Mouse (Mus musculus) limb, embryonic 10.5 days (tissue): ENCODE data around the gene Kif21b. TPM values are rescaled to one million over a fixed set of nuclear protein-coding genes. Genes with fewer than 3 reads are reported as not detected.
A peak's percentile ranks its signal among the peaks of the same experiment; 100 is the strongest.

Source experiments
- DNase-seq: peaks from one replicate; pipeline ENCODE4 v3.0.0-alpha.2; 2017; ENCODE audit warnings: low spot score
- H3K27ac ChIP-seq: fragments of 300-500 bp; sonication (generic); 2 replicates; pipeline ENCODE4 v1.5.1; 2016; ENCODE audit warnings: mild to moderate bottlenecking
- H3K27me3 ChIP-seq: fragments of 300-500 bp; sonication (generic); 2 replicates; pipeline ENCODE4 v1.6.1; 2016; ENCODE audit warnings: low read depth, mild to moderate bottlenecking; ENCODE audit not compliant: poor library complexity, severe bottlenecking
- H3K36me3 ChIP-seq: fragments of 300-500 bp; sonication (generic); 2 replicates; pipeline ENCODE4 v1.6.1; 2016; ENCODE audit warnings: mild to moderate bottlenecking, moderate library complexity
- H3K4me1 ChIP-seq: fragments of 300-500 bp; sonication (generic); 2 replicates; pipeline ENCODE4 v1.6.1; 2016
- H3K4me3 ChIP-seq: fragments of 300-500 bp; sonication (generic); 2 replicates; pipeline ENCODE4 v1.5.1; 2016; ENCODE audit warnings: mild to moderate bottlenecking, moderate library complexity
- H3K9me3 ChIP-seq: fragments of 300-500 bp; sonication (generic); replicated peaks from 2 replicates; pipeline ENCODE4 v1.6.1; 2016; ENCODE audit warnings: mild to moderate bottlenecking
- WGBS: fragments of 180-500 bp; shearing (Covaris S2); methylation state at CpG from one replicate; pipeline ENCODE4 v1.1.7; 2016; 5-methylcytosine and 5-hydroxymethylcytosine counted together
- polyA plus RNA-seq: library from polyadenylated mRNA; unstranded; fragments of >200 nt; fragmentation: Nextera tagmentation; extraction: Ambion mirVana; gene quantifications from 2 replicates; pipeline ENCODE4 v1.2.1, GENCODE M21; 2016

Gene Kif21b
- polyA plus RNA-seq: 7.2 and 10.9 TPM in 2 replicates

- Histone ChIP-seq H3K4me3 (peak within 1 kb of the TSS; percentile 79), H3K27ac (peak within 1 kb of the TSS; percentile 93), H3K9me3 (0 out of 2 replicates have a peak, but pooled peaks cover 1% of the 10 kb centered on the region), H3K4me1 (peaks cover 92% of the 10 kb centered on the region), H3K36me3 (no peaks in the 10 kb centered on the region), H3K27me3 (peaks cover 10% of the 10 kb centered on the region; the same call in 1 of the 2 replicates)
- 1% methylated on average over 42 of the region's 42 CpGs for WGBS
- peak; percentile 96 for DNase-seq
Measured at GRCm38 (mm10) chr1:136130951-136131558, at the start of gene Kif21b. TSS of gene Kif21b (plus strand) at chr1:136131389.

- Histone ChIP-seq H3K27me3 (no peaks in the 10 kb centered on the region), H3K4me1 (no peaks in the 10 kb centered on the region), H3K9me3 (no peaks in the 10 kb centered on the region), H3K27ac (no peak overlapping the region), H3K4me3 (no peak overlapping the region), H3K36me3 (no peaks in the 10 kb centered on the region)
- WGBS: 86% methylated on average over 3 of the region's 3 CpGs
- DNase-seq: no peak
Measured at GRCm38 (mm10) chr1:136085988-136086685, 45.1 kb upstream of the Kif21b start.

- no peaks in the 10 kb centered on the region for H3K36me3 ChIP-seq
- no peak overlapping the region for H3K4me3 ChIP-seq
- no peaks in the 10 kb centered on the region for H3K4me1 ChIP-seq
- H3K27ac ChIP-seq: no peak overlapping the region
- WGBS: 83% methylated on average over 9 of the region's 9 CpGs
- no peaks in the 10 kb centered on the region for H3K27me3 ChIP-seq
- no peak for DNase-seq
- H3K9me3 ChIP-seq: no peaks in the 10 kb centered on the region
Measured at GRCm38 (mm10) chr1:136089368-136090165, 41.6 kb upstream of the Kif21b start.

GRCm38 (mm10) chr1:136093726-136094125 lies 37.5 kb upstream of the Kif21b start:
- Histone ChIP-seq H3K27ac (no peak overlapping the region), H3K27me3 (no peaks in the 10 kb centered on the region), H3K36me3 (no peaks in the 10 kb centered on the region), H3K4me3 (no peak overlapping the region), H3K9me3 (no peaks in the 10 kb centered on the region), H3K4me1 (no peaks in the 10 kb centered on the region)
- DNase-seq: no peak
- 61% methylated on average over 3 of the region's 3 CpGs for WGBS

- WGBS: 82% methylated on average over 5 of the region's 5 CpGs
- Histone ChIP-seq H3K27me3 (no peaks in the 10 kb centered on the region), H3K9me3 (no peaks in the 10 kb centered on the region), H3K4me3 (no peak overlapping the region), H3K27ac (no peak overlapping the region), H3K36me3 (no peaks in the 10 kb centered on the region), H3K4me1 (no peaks in the 10 kb centered on the region)
- DNase-seq: no peak
Measured at GRCm38 (mm10) chr1:136094807-136095206, 36.4 kb upstream of the Kif21b start.

GRCm38 (mm10) chr1:136102094-136102493 lies 29.1 kb upstream of the Kif21b start:
- H3K36me3 ChIP-seq: no peaks in the 10 kb centered on the region
- no peak overlapping the region for H3K4me3 ChIP-seq
- H3K27ac ChIP-seq: no peak overlapping the region
- DNase-seq: no peak
- H3K9me3 ChIP-seq: no peaks in the 10 kb centered on the region
- H3K4me1 ChIP-seq: peaks cover 17% of the 10 kb centered on the region
- H3K27me3 ChIP-seq: 0 out of 2 replicates have a peak, but pooled peaks cover 5% of the 10 kb centered on the region
- WGBS: 78% methylated on average over 4 of the region's 4 CpGs

GRCm38 (mm10) chr1:136102551-136102950 lies 28.6 kb upstream of the Kif21b start:
- H3K27ac ChIP-seq: 0 out of 2 replicates have a peak overlapping the region, but pooled peaks have one; percentile 19

GRCm38 (mm10) chr1:136102981-136103380 lies 28.2 kb upstream of the Kif21b start:
- 58% methylated on average over 2 of the region's 2 CpGs for WGBS
- no peak for DNase-seq
- no peak overlapping the region for H3K27ac ChIP-seq
- H3K9me3 ChIP-seq: no peaks in the 10 kb centered on the region
- H3K36me3 ChIP-seq: no peaks in the 10 kb centered on the region
- H3K4me1 ChIP-seq: peaks cover 17% of the 10 kb centered on the region
- no peak overlapping the region for H3K4me3 ChIP-seq
- H3K27me3 ChIP-seq: 0 out of 2 replicates have a peak, but pooled peaks cover 7% of the 10 kb centered on the region

More at GRCm38 (mm10) chr1:136102551-136102950, 28.6 kb upstream of the Kif21b start:
- no peaks in the 10 kb centered on the region for H3K36me3 ChIP-seq
- H3K9me3 ChIP-seq: no peaks in the 10 kb centered on the region
- no peak for DNase-seq
- peaks cover 17% of the 10 kb centered on the region for H3K4me1 ChIP-seq
- WGBS: 75% methylated on average over 3 of the region's 3 CpGs
- no peak overlapping the region for H3K4me3 ChIP-seq
- 0 out of 2 replicates have a peak, but pooled peaks cover 5% of the 10 kb centered on the region for H3K27me3 ChIP-seq

- Histone ChIP-seq H3K36me3 (no peaks in the 10 kb centered on the region), H3K4me3 (no peak overlapping the region), H3K9me3 (no peaks in the 10 kb centered on the region), H3K4me1 (peaks cover 17% of the 10 kb centered on the region), H3K27ac (no peak overlapping the region), H3K27me3 (0 out of 2 replicates have a peak, but pooled peaks cover 8% of the 10 kb centered on the region)
- DNase-seq: no peak
- WGBS: 90% methylated on average over 7 of the region's 7 CpGs
Measured at GRCm38 (mm10) chr1:136103696-136104095, 27.5 kb upstream of the Kif21b start.

- no peak for DNase-seq
- H3K36me3 ChIP-seq: no peaks in the 10 kb centered on the region
- H3K9me3 ChIP-seq: no peaks in the 10 kb centered on the region
- no peak overlapping the region; the same call in 1 of the 2 replicates for H3K27ac ChIP-seq
- no peak overlapping the region for H3K4me3 ChIP-seq
- 0 out of 2 replicates have a peak, but pooled peaks cover 8% of the 10 kb centered on the region for H3K27me3 ChIP-seq
- 25% methylated on average over 4 of the region's 4 CpGs for WGBS
- H3K4me1 ChIP-seq: peaks cover 17% of the 10 kb centered on the region
Measured at GRCm38 (mm10) chr1:136104741-136105140, 26.4 kb upstream of the Kif21b start.

- WGBS: 90% methylated on average over 2 of the region's 2 CpGs
- H3K9me3 ChIP-seq: no peaks in the 10 kb centered on the region
- DNase-seq: no peak
Measured at GRCm38 (mm10) chr1:136109464-136109863, 21.7 kb upstream of the Kif21b start.

GRCm38 (mm10) chr1:136116183-136116582 lies 15.0 kb upstream of the Kif21b start:
- Histone ChIP-seq H3K4me3 (no peak overlapping the region), H3K4me1 (peaks cover 37% of the 10 kb centered on the region), H3K27ac (no peak overlapping the region), H3K9me3 (no peaks in the 10 kb centered on the region), H3K27me3 (no peaks in the 10 kb centered on the region), H3K36me3 (no peaks in the 10 kb centered on the region)
- peak; percentile 78 for DNase-seq
- 33% methylated on average over 3 of the region's 3 CpGs for WGBS

More at GRCm38 (mm10) chr1:136109464-136109863, 21.7 kb upstream of the Kif21b start:
- Histone ChIP-seq H3K36me3 (no peaks in the 10 kb centered on the region), H3K4me3 (no peak overlapping the region), H3K27ac (no peak overlapping the region), H3K4me1 (peaks cover 14% of the 10 kb centered on the region), H3K27me3 (0 out of 2 replicates have a peak, but pooled peaks cover 8% of the 10 kb centered on the region)
